Mouse (Mus musculus): Measurements from ENCODE around the gene Tiam2. TPM values are rescaled to one million over a fixed set of nuclear protein-coding genes. Genes with fewer than 3 reads are reported as not detected.

Tiam2 gene
- polyA plus RNA-seq, 1 experiment from 2014 or later, result 5.7 TPM

DNA sequence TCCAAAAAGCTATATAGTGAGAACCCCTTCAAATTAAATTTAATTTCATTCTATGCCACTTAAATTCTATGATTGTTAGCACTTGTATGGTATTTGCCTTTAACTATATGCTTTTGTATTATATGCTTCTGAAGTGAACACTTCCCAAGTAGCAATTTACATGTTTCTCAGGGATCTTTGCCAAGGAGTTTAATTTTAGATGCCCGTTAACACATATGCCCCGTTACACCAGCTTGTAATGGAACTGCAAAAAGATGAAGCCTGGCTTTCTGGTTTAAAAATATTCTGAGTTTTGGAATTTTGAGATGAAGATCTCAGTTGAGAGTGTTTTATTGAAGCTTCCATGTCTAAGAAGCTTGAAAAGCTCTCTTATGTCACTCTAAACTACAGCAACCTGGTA, 67.6 kb downstream of the Tiam2 start:
- ATAC-seq (replicated peaks; ENCODE audit: low FRiP score, low TSS enrichment, low read depth), result no peak
- DNase-seq (ENCODE audit: low spot score), result no peak
- H3K4me1 ChIP-seq (replicated peaks; ENCODE audit: control insufficient read depth, insufficient read depth, low read length), result 0 out of 2 replicates have a peak, but pooled peaks cover 3% of the 10 kb centered on the region

DNA sequence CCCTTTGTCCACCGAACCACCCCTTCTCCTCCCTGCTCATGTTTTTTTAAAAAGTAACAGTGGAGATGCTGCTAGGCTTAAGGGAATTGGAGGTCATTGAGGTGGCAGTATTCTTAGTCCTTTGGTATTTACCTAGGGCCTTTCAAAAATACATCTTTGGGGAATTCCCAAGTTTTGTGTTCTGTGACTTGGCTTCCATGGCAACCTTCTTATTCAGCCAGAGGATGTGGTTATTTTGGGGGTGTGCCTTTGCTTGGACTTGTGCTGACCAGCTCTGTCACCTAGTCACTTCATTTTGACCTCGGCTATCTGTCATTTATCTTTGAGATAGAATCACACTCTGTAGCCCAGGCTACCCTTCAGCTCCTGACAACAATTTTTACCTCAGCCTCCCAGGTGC, 68.6 kb downstream of the Tiam2 start:
- ATAC-seq (replicated peaks; ENCODE audit: low FRiP score, low TSS enrichment, low read depth) (no peak), DNase-seq (ENCODE audit: low spot score) (no peak)
- H3K27me3 ChIP-seq (replicated peaks; ENCODE audit: control insufficient read depth, insufficient read depth, low read length), result no peaks in the 10 kb centered on the region
- no peak overlapping the region for H3K4me3 ChIP-seq (ENCODE audit: low read depth, low read length)
- WGBS, result 77% methylated on average over 2 of the region's 2 CpGs
- H3K4me1 ChIP-seq (replicated peaks; ENCODE audit: control insufficient read depth, insufficient read depth, low read length), result 0 out of 2 replicates have a peak, but pooled peaks cover 3% of the 10 kb centered on the region
- H3K4me2 ChIP-seq (ENCODE audit: low read length), result no peak overlapping the region
- H3K9me3 ChIP-seq (ENCODE audit: control insufficient read depth, low read length), result no peaks in the 10 kb centered on the region
- H3K9ac ChIP-seq (ENCODE audit: low read length), result no peak overlapping the region
- H3K27ac ChIP-seq (ENCODE audit: low read depth), result no peak overlapping the region
- no peaks in the 10 kb centered on the region for H3K36me3 ChIP-seq (ENCODE audit: control insufficient read depth, insufficient read depth, low read length)

More for the DNA sequence above, 67.6 kb downstream of the Tiam2 start:
- 100% methylated on average over 2 of the region's 2 CpGs for WGBS
- no peaks in the 10 kb centered on the region for H3K9me3 ChIP-seq (ENCODE audit: control insufficient read depth, low read length)
- H3K27ac ChIP-seq (ENCODE audit: low read depth), result no peak overlapping the region
- no peak overlapping the region for H3K4me2 ChIP-seq (ENCODE audit: low read length)
- H3K36me3 ChIP-seq (ENCODE audit: control insufficient read depth, insufficient read depth, low read length), result no peaks in the 10 kb centered on the region
- H3K4me3 ChIP-seq (ENCODE audit: low read depth, low read length), result no peak overlapping the region
- no peak overlapping the region for H3K9ac ChIP-seq (ENCODE audit: low read length)
- no peaks in the 10 kb centered on the region for H3K27me3 ChIP-seq (replicated peaks; ENCODE audit: control insufficient read depth, insufficient read depth, low read length)

DNA sequence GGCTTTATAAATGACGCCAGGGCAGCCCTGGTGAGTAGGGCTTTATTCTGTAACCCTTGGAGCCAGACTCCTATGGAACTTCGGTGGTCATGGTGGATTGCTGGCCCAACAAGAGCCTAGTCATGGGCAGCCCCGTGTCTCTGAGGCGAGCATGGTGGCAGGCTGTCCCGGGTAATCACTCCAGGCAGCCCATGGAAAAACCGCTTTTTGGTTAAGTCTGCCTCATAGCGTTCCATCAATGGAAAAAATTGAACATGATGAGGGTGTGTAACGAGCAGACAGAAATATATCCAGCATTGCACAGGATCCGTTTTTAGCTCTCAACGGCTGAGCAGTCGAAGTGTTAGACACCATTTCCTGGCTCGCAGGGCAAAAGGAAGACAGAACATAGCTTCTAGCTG, 70.5 kb downstream of the Tiam2 start:
- Histone ChIP-seq H3K36me3 (ENCODE audit: control insufficient read depth, insufficient read depth, low read length) (no peaks in the 10 kb centered on the region), H3K4me1 (replicated peaks; ENCODE audit: control insufficient read depth, insufficient read depth, low read length) (0 out of 2 replicates have a peak, but pooled peaks cover 3% of the 10 kb centered on the region), H3K9ac (ENCODE audit: low read length) (no peak overlapping the region), H3K4me3 (ENCODE audit: low read depth, low read length) (no peak overlapping the region), H3K9me3 (ENCODE audit: control insufficient read depth, low read length) (no peaks in the 10 kb centered on the region), H3K27ac (ENCODE audit: low read depth) (no peak overlapping the region), H3K4me2 (ENCODE audit: low read length) (no peak overlapping the region), H3K27me3 (replicated peaks; ENCODE audit: control insufficient read depth, insufficient read depth, low read length) (no peaks in the 10 kb centered on the region)
- no peak for DNase-seq (ENCODE audit: low spot score)
- WGBS, result 74% methylated on average over 12 of the region's 12 CpGs
- no peak for ATAC-seq (replicated peaks; ENCODE audit: low FRiP score, low TSS enrichment, low read depth)

DNA sequence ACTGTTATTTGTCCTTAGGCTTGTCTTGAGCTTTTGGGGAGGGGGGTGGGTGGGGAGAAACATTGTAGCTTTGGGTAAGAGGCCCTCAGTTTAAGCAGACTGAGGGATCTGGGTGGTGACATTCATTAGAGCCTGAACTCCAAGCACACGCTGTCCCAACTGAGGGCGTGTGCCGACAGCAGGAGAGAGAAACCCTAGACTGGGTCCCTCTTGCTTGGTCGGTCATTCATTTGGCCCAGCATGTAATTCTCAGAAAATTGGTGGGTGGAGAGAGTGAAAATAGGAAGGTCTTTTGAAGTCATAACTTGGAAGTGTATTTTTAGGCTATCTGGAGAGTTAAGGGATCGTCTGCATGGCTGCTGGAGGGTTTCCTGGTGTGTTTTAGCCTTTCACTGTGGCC, 71.5 kb downstream of the Tiam2 start:
- no peak overlapping the region for H3K4me2 ChIP-seq (ENCODE audit: low read length)
- WGBS, result 58% methylated on average over 5 of the region's 5 CpGs
- H3K27me3 ChIP-seq (replicated peaks; ENCODE audit: control insufficient read depth, insufficient read depth, low read length), result no peaks in the 10 kb centered on the region
- DNase-seq (ENCODE audit: low spot score), result no peak
- no peak overlapping the region for H3K9ac ChIP-seq (ENCODE audit: low read length)
- no peaks in the 10 kb centered on the region for H3K9me3 ChIP-seq (ENCODE audit: control insufficient read depth, low read length)
- no peak overlapping the region for H3K4me3 ChIP-seq (ENCODE audit: low read depth, low read length)
- ATAC-seq (replicated peaks; ENCODE audit: low FRiP score, low TSS enrichment, low read depth), result no peak
- no peak overlapping the region for H3K27ac ChIP-seq (ENCODE audit: low read depth)
- H3K36me3 ChIP-seq (ENCODE audit: control insufficient read depth, insufficient read depth, low read length), result no peaks in the 10 kb centered on the region
- 0 out of 2 replicates have a peak, but pooled peaks cover 3% of the 10 kb centered on the region for H3K4me1 ChIP-seq (replicated peaks; ENCODE audit: control insufficient read depth, insufficient read depth, low read length)

- H3K4me2 ChIP-seq (ENCODE audit: low read length), result no peak overlapping the region
- WGBS, result 71% methylated on average over 9 of the region's 9 CpGs
- DNase-seq (ENCODE audit: low spot score), result no peak
- H3K9ac ChIP-seq (ENCODE audit: low read length), result no peak overlapping the region
- H3K27ac ChIP-seq (ENCODE audit: low read depth), result no peak overlapping the region
- no peak for ATAC-seq (replicated peaks; ENCODE audit: low FRiP score, low TSS enrichment, low read depth)
- H3K36me3 ChIP-seq (ENCODE audit: control insufficient read depth, insufficient read depth, low read length), result no peaks in the 10 kb centered on the region
- no peaks in the 10 kb centered on the region for H3K9me3 ChIP-seq (ENCODE audit: control insufficient read depth, low read length)
- H3K4me3 ChIP-seq (ENCODE audit: low read depth, low read length), result no peak overlapping the region
- no peaks in the 10 kb centered on the region for H3K27me3 ChIP-seq (replicated peaks; ENCODE audit: control insufficient read depth, insufficient read depth, low read length)
- no peaks in the 10 kb centered on the region for H3K4me1 ChIP-seq (replicated peaks; ENCODE audit: control insufficient read depth, insufficient read depth, low read length)
These were observed 79.1 kb downstream of the Tiam2 start for GRCm38 (mm10) chr17:3405350-3406073.

DNA sequence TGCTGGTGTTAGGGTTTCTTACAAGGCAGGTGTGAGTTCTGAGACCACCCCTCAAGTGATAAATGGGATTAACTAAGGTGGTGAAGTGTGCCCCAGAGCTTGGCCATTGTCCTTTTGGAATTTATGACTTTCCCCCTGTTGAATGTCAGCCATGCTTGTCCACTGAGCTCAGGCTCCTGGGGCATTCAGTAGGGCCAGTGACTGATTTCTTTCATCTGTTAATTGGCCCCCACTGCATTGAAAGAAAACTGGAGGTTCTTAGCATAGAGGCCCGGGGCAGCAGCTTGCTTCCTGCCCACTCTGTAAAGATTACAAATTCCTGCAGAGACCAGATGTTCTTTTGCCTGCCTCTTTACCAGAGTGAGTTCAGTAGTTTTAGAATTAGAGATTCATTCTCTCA, 80.7 kb downstream of the Tiam2 start:
- Histone ChIP-seq H3K4me3 (ENCODE audit: low read depth, low read length) (no peak overlapping the region), H3K27me3 (replicated peaks; ENCODE audit: control insufficient read depth, insufficient read depth, low read length) (no peaks in the 10 kb centered on the region), H3K36me3 (ENCODE audit: control insufficient read depth, insufficient read depth, low read length) (no peaks in the 10 kb centered on the region), H3K9me3 (ENCODE audit: control insufficient read depth, low read length) (no peaks in the 10 kb centered on the region), H3K4me2 (ENCODE audit: low read length) (no peak overlapping the region), H3K4me1 (replicated peaks; ENCODE audit: control insufficient read depth, insufficient read depth, low read length) (no peaks in the 10 kb centered on the region), H3K27ac (ENCODE audit: low read depth) (no peak overlapping the region), H3K9ac (ENCODE audit: low read length) (no peak overlapping the region)
- no peak for ATAC-seq (replicated peaks; ENCODE audit: low FRiP score, low TSS enrichment, low read depth)
- no peak for DNase-seq (ENCODE audit: low spot score)
- 6% methylated on average over 1 of the region's 1 CpGs for WGBS

- Histone ChIP-seq H3K4me1 (replicated peaks; ENCODE audit: control insufficient read depth, insufficient read depth, low read length) (no peaks in the 10 kb centered on the region), H3K27ac (ENCODE audit: low read depth) (no peak overlapping the region), H3K36me3 (ENCODE audit: control insufficient read depth, insufficient read depth, low read length) (no peaks in the 10 kb centered on the region), H3K9ac (ENCODE audit: low read length) (no peak overlapping the region), H3K9me3 (ENCODE audit: control insufficient read depth, low read length) (no peaks in the 10 kb centered on the region), H3K27me3 (replicated peaks; ENCODE audit: control insufficient read depth, insufficient read depth, low read length) (no peaks in the 10 kb centered on the region), H3K4me3 (ENCODE audit: low read depth, low read length) (no peak overlapping the region), H3K4me2 (ENCODE audit: low read length) (no peak overlapping the region)
- no peak for DNase-seq (ENCODE audit: low spot score)
- WGBS, result 69% methylated on average over 2 of the region's 2 CpGs
- ATAC-seq (replicated peaks; ENCODE audit: low FRiP score, low TSS enrichment, low read depth), result no peak
These were observed 83.9 kb downstream of the Tiam2 start for GRCm38 (mm10) chr17:3410307-3410706.

GRCm38 (mm10) chr17:3412771-3413170, 86.4 kb downstream of the Tiam2 start:
- Histone ChIP-seq H3K9ac (ENCODE audit: low read length) (no peak overlapping the region), H3K27me3 (replicated peaks; ENCODE audit: control insufficient read depth, insufficient read depth, low read length) (no peaks in the 10 kb centered on the region), H3K9me3 (ENCODE audit: control insufficient read depth, low read length) (no peaks in the 10 kb centered on the region), H3K36me3 (ENCODE audit: control insufficient read depth, insufficient read depth, low read length) (no peaks in the 10 kb centered on the region), H3K27ac (ENCODE audit: low read depth) (no peak overlapping the region), H3K4me2 (ENCODE audit: low read length) (no peak overlapping the region), H3K4me3 (ENCODE audit: low read depth, low read length) (no peak overlapping the region), H3K4me1 (replicated peaks; ENCODE audit: control insufficient read depth, insufficient read depth, low read length) (no peaks in the 10 kb centered on the region)
- ATAC-seq (replicated peaks; ENCODE audit: low FRiP score, low TSS enrichment, low read depth) (no peak), DNase-seq (ENCODE audit: low spot score) (no peak)
- 73% methylated on average over 4 of the region's 4 CpGs for WGBS

- Histone ChIP-seq H3K27me3 (replicated peaks; ENCODE audit: control insufficient read depth, insufficient read depth, low read length) (no peaks in the 10 kb centered on the region), H3K4me3 (ENCODE audit: low read depth, low read length) (no peak overlapping the region), H3K4me1 (replicated peaks; ENCODE audit: control insufficient read depth, insufficient read depth, low read length) (no peaks in the 10 kb centered on the region), H3K4me2 (ENCODE audit: low read length) (no peak overlapping the region), H3K9ac (ENCODE audit: low read length) (no peak overlapping the region), H3K9me3 (ENCODE audit: control insufficient read depth, low read length) (no peaks in the 10 kb centered on the region), H3K36me3 (ENCODE audit: control insufficient read depth, insufficient read depth, low read length) (no peaks in the 10 kb centered on the region), H3K27ac (ENCODE audit: low read depth) (no peak overlapping the region)
- DNase-seq (ENCODE audit: low spot score), result no peak
- no peak for ATAC-seq (replicated peaks; ENCODE audit: low FRiP score, low TSS enrichment, low read depth)
- WGBS, result 86% methylated on average over 3 of the region's 3 CpGs
These were observed 89.2 kb downstream of the Tiam2 start for GRCm38 (mm10) chr17:3415580-3415979.

All from intestine, embryonic 14.5 days (tissue).